Mouse (Mus musculus): ENCODE measurements around the gene Anks1.

DNA sequence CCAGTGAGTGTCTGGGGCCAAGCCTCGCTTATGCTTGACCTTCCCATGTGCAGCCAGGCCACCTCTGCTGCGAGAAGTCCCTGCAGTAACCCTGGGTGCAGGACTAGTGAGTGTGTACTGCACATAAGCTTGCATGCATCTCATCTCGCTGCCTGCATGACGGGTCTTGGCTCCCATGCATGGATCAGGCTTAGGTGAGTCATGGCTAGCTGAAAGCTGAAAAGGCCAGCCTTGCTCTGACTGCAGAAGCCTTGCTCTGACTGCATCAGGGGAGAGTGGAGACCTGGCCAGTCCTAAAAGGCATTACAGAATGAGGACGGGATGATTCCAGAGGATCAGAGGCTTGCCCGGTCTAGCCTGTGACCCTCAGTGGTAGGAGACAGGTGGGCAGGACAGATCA lies 118.1 kb downstream of the Anks1 start:
- no peak for TF ChIP-seq POLR2A (IDR thresholded peaks at IDR 0.05; ENCODE audit: borderline replicate concordance, insufficient read depth, low read length)
- no peak for TF ChIP-seq CTCF (IDR thresholded peaks at IDR 0.05; ENCODE audit: borderline replicate concordance, insufficient read depth, low read depth, low read length)
